Mouse (Mus musculus): ENCODE measurements around the gene Als2. TPM values are rescaled to one million over a fixed set of nuclear protein-coding genes. Genes with fewer than 3 reads are reported as not detected.

The Als2 gene
- polyA plus RNA-seq, 1 experiment from 2014 or later, result 15.5 TPM

DNA sequence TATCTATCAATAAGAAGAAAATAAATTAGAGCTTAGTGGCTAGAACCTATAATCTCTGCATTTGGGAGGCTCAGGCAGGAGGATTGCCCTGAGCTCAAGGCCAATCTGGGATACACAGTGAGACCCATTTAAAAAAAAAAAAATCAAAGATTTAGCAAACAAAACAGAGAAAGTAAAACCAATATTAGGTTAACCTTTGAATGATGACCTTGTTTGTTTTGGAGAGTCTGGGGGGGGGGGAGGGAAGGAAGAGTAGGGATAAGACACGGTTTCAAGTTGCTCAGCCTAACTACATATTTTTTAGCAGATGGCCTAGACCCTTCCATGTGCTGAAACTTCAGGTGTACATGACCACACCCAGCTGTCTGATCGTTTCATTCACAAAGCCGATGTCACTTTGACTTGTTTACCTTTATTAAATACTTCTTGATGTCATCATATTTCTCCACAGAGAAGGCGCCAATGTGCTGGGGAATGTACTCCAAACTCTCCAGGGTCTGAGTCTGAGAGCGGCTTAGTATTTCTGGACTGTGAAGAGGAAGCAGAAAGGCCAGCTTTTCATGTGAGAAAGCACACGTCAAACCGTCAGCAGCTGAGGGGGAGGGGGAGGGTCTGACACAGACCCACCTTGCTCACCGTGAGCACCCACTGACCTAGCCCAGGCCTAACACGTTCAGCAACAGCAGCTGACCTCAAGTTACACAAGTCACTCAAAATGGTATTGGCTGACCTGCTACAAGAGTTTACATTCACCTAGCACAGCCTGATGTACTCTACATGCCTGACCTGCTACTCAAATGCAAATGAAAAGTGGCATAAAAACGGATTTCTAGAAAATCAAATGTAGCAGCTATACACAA is 62.3 kb downstream of the Als2 start:
- no peak overlapping the region for H3K27ac ChIP-seq (replicated peaks)
- no peaks in the 10 kb centered on the region for H3K27me3 ChIP-seq (replicated peaks)
- 85% methylated on average over 10 of the region's 10 CpGs for WGBS
- no peaks in the 10 kb centered on the region for H3K9me3 ChIP-seq (replicated peaks)
- no peak for ATAC-seq (ENCODE audit: low FRiP score)
- no peak overlapping the region for H3K9ac ChIP-seq (replicated peaks)
- no peak overlapping the region for H3K4me2 ChIP-seq
- no peaks in the 10 kb centered on the region for H3K4me1 ChIP-seq
- H3K36me3 ChIP-seq, result peaks cover 68% of the 10 kb centered on the region
- H3K4me3 ChIP-seq (replicated peaks), result no peak overlapping the region

DNA sequence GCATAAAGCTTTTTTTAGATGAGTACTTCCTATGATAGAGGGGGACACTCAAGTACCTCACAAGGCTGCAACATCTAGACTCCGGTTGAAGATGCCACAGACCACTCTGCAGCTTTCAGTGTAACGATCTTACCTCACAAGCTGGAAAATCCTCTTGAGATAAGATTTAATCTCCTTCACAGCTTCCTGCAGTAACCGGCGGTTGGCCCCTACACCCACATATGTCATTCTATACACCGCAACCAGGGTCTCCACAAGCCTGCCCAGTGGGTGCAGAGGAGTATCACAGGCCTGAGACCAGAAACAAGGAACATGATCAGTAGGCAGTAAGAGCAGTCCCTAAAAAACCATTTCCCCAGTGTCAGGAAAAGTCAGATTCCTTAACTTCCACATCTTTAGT is 64.0 kb downstream of the Als2 start:
- no peaks in the 10 kb centered on the region for H3K4me1 ChIP-seq
- H3K9ac ChIP-seq (replicated peaks), result no peak overlapping the region
- H3K27me3 ChIP-seq (replicated peaks), result no peaks in the 10 kb centered on the region
- ATAC-seq (ENCODE audit: low FRiP score), result no peak
- H3K27ac ChIP-seq (replicated peaks), result no peak overlapping the region
- 92% methylated on average over 5 of the region's 5 CpGs for WGBS
- H3K9me3 ChIP-seq (replicated peaks), result no peaks in the 10 kb centered on the region
- no peak overlapping the region for H3K4me2 ChIP-seq
- H3K4me3 ChIP-seq (replicated peaks), result no peak overlapping the region
- peaks cover 62% of the 10 kb centered on the region for H3K36me3 ChIP-seq

DNA sequence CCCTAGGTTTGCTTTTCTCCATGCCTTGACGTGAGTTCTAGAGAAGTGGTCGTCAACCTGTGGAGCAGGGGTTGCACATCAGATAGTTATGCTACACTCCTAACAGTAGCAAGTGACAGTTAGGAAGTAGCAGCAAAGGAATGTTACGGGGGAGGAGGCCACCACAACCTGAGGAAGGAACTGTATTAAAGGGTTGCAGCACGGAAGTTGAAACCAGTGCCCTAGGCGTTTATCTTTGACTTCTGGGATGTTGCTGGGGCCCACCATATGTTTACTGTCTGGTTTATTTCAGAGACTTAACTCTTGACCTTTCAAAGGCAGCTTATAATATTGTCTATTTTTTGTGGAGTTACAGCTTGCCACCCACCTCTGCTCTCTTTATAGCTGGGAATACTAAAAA is 65.2 kb downstream of the Als2 start:
- no peaks in the 10 kb centered on the region for H3K9me3 ChIP-seq (replicated peaks)
- no peak overlapping the region for H3K27ac ChIP-seq (replicated peaks)
- no peaks in the 10 kb centered on the region for H3K27me3 ChIP-seq (replicated peaks)
- peaks cover 62% of the 10 kb centered on the region for H3K36me3 ChIP-seq
- H3K4me3 ChIP-seq (replicated peaks), result no peak overlapping the region
- H3K4me2 ChIP-seq, result no peak overlapping the region
- H3K4me1 ChIP-seq, result no peaks in the 10 kb centered on the region
- H3K9ac ChIP-seq (replicated peaks), result no peak overlapping the region
- no peak for ATAC-seq (ENCODE audit: low FRiP score)
- WGBS, result 86% methylated on average over 5 of the region's 5 CpGs

DNA sequence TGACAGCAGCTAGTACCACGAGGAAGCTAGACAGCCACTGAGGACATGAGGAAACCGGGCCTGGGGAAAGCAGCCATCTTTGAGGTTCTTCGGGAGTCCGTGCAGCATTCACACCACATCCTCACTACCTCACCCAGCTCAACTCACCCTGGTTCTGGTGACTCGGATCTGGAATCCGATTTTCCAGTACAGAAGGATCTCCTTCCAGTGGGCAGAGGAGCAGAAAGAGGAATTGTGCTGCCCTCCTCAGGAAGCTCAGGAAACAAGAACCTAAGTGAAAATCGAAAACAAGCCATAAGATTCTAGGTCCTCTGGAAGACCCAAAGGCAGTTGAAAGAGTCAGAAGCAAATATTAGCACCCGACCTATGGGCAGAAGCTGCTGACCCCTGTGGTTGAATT is 66.7 kb downstream of the Als2 start:
- 83% methylated on average over 8 of the region's 8 CpGs for WGBS
- Histone ChIP-seq H3K9me3 (replicated peaks) (no peaks in the 10 kb centered on the region), H3K4me2 (no peak overlapping the region), H3K9ac (replicated peaks) (no peak overlapping the region), H3K4me1 (no peaks in the 10 kb centered on the region), H3K27ac (replicated peaks) (no peak overlapping the region), H3K27me3 (replicated peaks) (no peaks in the 10 kb centered on the region), H3K36me3 (peaks cover 69% of the 10 kb centered on the region), H3K4me3 (replicated peaks) (no peak overlapping the region)
- ATAC-seq (ENCODE audit: low FRiP score), result no peak

DNA sequence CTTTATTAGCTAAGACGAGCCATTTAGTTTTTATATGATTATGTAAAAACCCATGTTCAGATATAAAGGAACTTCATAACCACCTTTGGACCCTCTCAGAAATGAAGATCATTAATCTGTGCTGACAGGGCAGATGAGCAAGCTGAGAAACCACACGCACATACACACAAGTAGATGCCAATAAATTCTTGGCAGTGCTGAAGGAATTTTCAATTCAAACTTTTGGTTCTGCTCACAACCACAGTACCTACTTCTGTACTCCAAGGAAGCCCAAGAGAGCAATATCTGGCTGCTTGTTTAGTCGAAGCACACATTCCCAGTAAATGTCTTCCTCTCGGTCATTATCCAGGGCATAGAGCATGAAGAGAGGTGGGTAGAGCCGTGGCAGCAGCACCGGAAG is 67.4 kb downstream of the Als2 start:
- WGBS, result 81% methylated on average over 6 of the region's 6 CpGs
- Histone ChIP-seq H3K36me3 (peaks cover 67% of the 10 kb centered on the region), H3K4me1 (no peaks in the 10 kb centered on the region)

DNA sequence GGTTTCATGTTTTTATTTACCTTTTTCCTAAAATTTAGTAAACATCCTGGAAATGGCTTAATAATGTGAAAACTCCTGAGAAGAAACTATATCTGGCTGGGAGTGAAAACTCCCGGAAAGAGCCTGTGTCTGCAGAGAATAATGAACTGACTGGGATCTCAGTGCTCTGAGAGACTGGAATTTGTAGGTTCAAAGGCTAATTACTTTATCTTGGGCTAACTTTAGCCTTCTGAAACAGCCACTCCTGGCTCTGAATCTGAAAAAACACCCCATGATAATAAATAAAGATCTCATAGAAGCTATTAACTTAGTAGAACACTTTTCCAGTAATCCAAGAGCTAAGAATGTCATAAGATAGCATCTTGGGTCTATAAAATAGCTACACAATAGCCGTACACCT is 68.5 kb downstream of the Als2 start:
- WGBS, result 82% methylated on average over 2 of the region's 2 CpGs
- ATAC-seq (ENCODE audit: low FRiP score), result no peak
- no peak overlapping the region for H3K27ac ChIP-seq (replicated peaks)
- H3K27me3 ChIP-seq (replicated peaks), result no peaks in the 10 kb centered on the region
- H3K9ac ChIP-seq (replicated peaks), result no peak overlapping the region
- H3K9me3 ChIP-seq (replicated peaks), result no peaks in the 10 kb centered on the region
- no peak overlapping the region for H3K4me3 ChIP-seq (replicated peaks)
- H3K4me2 ChIP-seq, result no peak overlapping the region
- peaks cover 77% of the 10 kb centered on the region for H3K36me3 ChIP-seq
- H3K4me1 ChIP-seq, result no peaks in the 10 kb centered on the region

More for the DNA sequence above, 67.4 kb downstream of the Als2 start:
- H3K4me3 ChIP-seq (replicated peaks), result no peak overlapping the region
- no peak overlapping the region for H3K9ac ChIP-seq (replicated peaks)
- no peak for ATAC-seq (ENCODE audit: low FRiP score)
- H3K27ac ChIP-seq (replicated peaks), result no peak overlapping the region
- H3K27me3 ChIP-seq (replicated peaks), result no peaks in the 10 kb centered on the region
- no peak overlapping the region for H3K4me2 ChIP-seq
- H3K9me3 ChIP-seq (replicated peaks), result no peaks in the 10 kb centered on the region

DNA sequence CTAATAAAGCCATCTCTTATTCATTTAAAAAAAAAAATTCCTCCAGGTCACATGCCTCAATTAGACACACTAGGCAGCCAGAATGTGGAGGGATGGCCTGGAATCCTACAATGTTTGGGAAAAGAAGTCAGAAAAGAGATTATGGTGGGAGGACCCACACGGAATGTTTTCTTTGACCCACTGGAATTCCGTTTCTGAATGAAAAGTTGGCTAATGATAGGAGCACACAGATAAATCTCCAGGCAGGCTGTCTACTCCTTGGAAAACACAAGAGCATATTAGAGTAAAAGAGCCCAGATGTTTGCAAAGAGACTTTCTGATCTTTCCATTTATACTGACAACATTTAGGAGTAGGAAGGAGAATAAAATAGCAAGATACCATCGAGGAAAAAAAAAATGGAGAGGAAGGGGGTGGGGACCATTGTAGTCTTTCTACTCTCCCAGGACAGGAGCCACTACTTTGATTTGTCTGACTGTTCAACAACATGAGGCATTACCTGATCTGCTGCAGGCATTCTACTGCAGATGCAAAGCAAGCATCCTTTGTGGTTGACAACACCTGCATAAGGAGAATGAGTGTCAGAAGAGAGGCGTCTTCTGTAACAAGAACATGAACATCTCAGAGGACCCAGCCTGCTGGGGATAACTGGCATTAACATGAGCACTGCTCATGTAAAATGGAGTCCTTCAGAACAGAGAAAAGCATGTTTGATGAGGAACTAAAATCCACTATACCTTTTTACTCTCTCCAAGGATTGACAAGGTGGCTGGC is 69.2 kb downstream of the Als2 start:
- no peak overlapping the region for H3K4me2 ChIP-seq
- H3K9me3 ChIP-seq (replicated peaks), result no peaks in the 10 kb centered on the region
- WGBS, result 84% methylated on average over 4 of the region's 4 CpGs
- no peak overlapping the region for H3K9ac ChIP-seq (replicated peaks)
- no peaks in the 10 kb centered on the region for H3K27me3 ChIP-seq (replicated peaks)
- no peak overlapping the region for H3K27ac ChIP-seq (replicated peaks)
- peaks cover 77% of the 10 kb centered on the region for H3K36me3 ChIP-seq
- H3K4me3 ChIP-seq (replicated peaks), result no peak overlapping the region
- H3K4me1 ChIP-seq, result no peaks in the 10 kb centered on the region
- no peak for ATAC-seq (ENCODE audit: low FRiP score)

DNA sequence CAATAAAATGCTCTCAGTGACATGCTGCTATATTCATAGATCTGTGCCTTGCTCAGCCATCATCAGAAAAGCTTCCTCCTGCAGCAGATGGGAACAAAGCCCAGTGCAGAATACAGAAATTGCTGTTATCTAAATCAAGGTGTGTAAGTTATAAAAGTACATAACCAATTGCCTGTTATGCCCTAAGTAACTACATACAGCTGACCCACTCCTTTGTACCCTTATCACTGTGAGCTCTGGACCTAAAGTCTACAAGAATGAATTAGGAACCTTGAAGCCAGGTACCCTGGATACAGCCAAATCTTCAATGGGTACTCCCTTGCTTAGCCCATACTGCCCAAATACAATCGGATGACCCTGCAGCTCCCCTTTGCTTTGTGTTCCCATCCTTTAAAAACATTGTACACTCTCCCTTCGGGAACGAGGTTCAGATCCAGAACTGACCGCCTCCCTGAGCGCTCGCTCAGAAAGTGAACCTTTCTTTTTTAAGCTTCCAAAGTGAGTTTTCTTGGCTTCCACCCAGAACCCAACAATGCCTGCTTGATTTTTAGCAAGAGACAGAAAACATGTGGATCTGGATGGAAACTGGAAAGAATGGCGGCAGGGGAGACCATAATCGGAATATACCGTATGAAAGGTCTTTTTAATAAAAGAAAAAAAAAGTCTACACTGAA is 70.7 kb downstream of the Als2 start:
- no peak overlapping the region for H3K4me2 ChIP-seq
- WGBS, result 85% methylated on average over 9 of the region's 9 CpGs
- H3K4me3 ChIP-seq (replicated peaks), result no peak overlapping the region
- H3K36me3 ChIP-seq, result peaks cover 73% of the 10 kb centered on the region
- H3K9me3 ChIP-seq (replicated peaks), result no peaks in the 10 kb centered on the region
- H3K27ac ChIP-seq (replicated peaks), result no peak overlapping the region
- no peak overlapping the region for H3K9ac ChIP-seq (replicated peaks)
- no peaks in the 10 kb centered on the region for H3K27me3 ChIP-seq (replicated peaks)
- H3K4me1 ChIP-seq, result no peaks in the 10 kb centered on the region
- no peak for ATAC-seq (ENCODE audit: low FRiP score)

DNA sequence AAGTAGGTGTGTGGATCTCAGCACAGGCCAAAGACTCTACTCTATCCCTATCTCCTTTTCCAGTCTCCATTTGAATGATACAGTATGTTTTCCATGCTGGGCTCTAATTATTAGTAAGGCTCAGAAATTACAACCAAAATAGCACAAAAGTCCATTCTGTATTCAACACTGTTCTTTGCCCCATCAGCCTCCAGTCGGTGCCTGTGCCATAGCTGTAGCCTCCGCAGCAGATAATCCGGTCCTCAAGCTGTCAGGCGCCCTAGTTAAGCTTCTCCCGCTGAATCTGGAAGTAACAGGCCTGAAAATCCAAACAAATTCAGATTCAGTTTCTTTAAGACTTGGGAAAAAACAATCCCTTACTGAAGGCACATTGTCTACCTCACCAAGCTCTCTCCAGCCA is 73.1 kb downstream of the Als2 start:
- Histone ChIP-seq H3K36me3 (peaks cover 63% of the 10 kb centered on the region), H3K27ac (replicated peaks) (no peak overlapping the region), H3K4me3 (replicated peaks) (no peak overlapping the region), H3K4me1 (no peaks in the 10 kb centered on the region), H3K9ac (replicated peaks) (no peak overlapping the region), H3K4me2 (no peak overlapping the region), H3K9me3 (replicated peaks) (no peaks in the 10 kb centered on the region), H3K27me3 (replicated peaks) (no peaks in the 10 kb centered on the region)
- WGBS, result 83% methylated on average over 5 of the region's 5 CpGs
- ATAC-seq (ENCODE audit: low FRiP score), result no peak

DNA sequence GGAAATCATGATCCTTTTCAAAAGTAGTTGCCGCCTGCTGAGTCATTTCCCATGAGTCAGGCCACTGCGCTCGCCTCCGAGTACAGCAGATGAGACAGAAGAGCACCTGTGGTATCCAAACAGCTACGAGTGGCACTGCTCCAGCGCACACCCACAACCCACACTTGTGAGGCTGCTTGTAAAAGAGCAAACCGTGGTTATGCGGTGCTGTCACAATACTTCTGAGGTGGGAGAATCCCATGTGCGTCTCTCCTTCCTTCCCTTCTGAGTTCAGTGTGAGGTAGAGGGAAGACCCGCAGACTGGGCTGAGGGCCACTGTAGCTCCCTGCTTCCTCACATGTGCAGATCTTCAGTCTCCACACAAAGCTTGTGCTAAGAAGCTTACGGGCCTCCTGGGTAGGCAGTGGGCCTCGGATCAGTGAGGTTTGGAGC is 74.0 kb downstream of the Als2 start, which contains the start of gene Mpp4:
TSS of gene Mpp4 (minus strand) at position 360 of the 432 bp plus-strand sequence.
- Histone ChIP-seq H3K9me3 (replicated peaks) (no peaks in the 10 kb centered on the region), H3K9ac (replicated peaks) (no peak within 1 kb of the TSS), H3K27me3 (replicated peaks) (no peaks in the 10 kb centered on the region), H3K27ac (replicated peaks) (no peak within 1 kb of the TSS), H3K4me1 (no peaks in the 10 kb centered on the region), H3K4me2 (no peak within 1 kb of the TSS), H3K36me3 (peaks cover 59% of the 10 kb centered on the region), H3K4me3 (replicated peaks) (no peak within 1 kb of the TSS)
- 74% methylated on average over 12 of the region's 12 CpGs for WGBS
- no peak for ATAC-seq (ENCODE audit: low FRiP score)

DNA sequence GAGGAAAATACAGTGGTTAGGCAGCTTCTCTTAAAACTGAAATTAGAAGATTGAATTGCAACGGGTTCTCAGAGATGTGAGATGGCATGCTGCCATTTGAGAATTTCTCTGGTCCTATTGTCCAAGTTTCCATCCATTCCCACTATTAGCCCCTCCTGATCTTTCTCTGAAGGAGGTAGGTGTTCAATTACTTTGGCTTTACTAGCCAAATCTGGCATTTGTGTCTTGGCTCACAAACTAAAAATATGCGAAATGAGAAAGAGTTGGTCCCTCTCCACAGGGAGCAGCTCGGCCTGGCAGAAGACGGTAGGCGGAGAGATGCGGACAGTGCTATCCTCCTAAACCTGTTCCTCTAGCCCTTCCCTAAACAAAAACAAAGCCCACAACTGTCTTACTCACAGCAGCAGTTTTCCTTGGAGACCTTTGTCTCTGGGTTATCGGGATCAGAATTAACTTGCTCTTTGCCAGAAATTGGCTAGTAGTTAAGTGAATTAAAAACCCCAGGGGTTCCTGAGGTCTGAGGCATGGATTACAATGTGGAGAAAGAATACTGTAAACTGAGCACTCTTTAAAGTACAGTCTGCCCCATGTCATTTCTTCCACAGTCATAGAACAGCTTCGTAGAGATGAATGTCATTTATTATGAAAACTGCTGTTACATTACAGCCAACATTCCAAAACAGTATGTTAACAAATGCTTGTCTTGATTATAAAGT is 74.6 kb downstream of the Als2 start:
- Histone ChIP-seq H3K36me3 (peaks cover 53% of the 10 kb centered on the region), H3K9ac (replicated peaks) (no peak overlapping the region), H3K4me1 (no peaks in the 10 kb centered on the region), H3K27ac (replicated peaks) (no peak overlapping the region), H3K4me2 (no peak overlapping the region), H3K9me3 (replicated peaks) (no peaks in the 10 kb centered on the region), H3K27me3 (replicated peaks) (no peaks in the 10 kb centered on the region), H3K4me3 (replicated peaks) (no peak overlapping the region)
- WGBS, result 61% methylated on average over 8 of the region's 8 CpGs
- no peak for ATAC-seq (ENCODE audit: low FRiP score)

Data from neural tube, embryonic 15.5 days (tissue).